Mouse (Mus musculus) testis, adult 2 months (tissue): Measurements from ENCODE around the gene Nell2. TPM values are rescaled to one million over a fixed set of nuclear protein-coding genes. Genes with fewer than 3 reads are reported as not detected.
"Not testable (repeated sequence)": the region's sequence is repeated elsewhere in the genome, so short reads cannot be mapped to it uniquely, and the experiment has no call there.

Experiments
- H3K27ac ChIP-seq: fragments of 200-500 bp; 2 replicates; pipeline ENCODE4 v1.5.1; 2012; ENCODE audit warnings: low read depth, low read length; ENCODE audit not compliant: control insufficient read depth, insufficient read depth
- H3K27me3 ChIP-seq: fragments of 200-500 bp; 2 replicates; pipeline ENCODE4 v1.6.1; 2012; ENCODE audit warnings: mild to moderate bottlenecking, low read length, moderate library complexity; ENCODE audit not compliant: control insufficient read depth, insufficient read depth
- H3K36me3 ChIP-seq: fragments of 200-500 bp; 2 replicates; pipeline ENCODE4 v1.6.1; 2012; ENCODE audit warnings: mild to moderate bottlenecking, low read length; ENCODE audit not compliant: control insufficient read depth, insufficient read depth
- H3K4me1 ChIP-seq: fragments of 200-500 bp; 2 replicates; pipeline ENCODE4 v1.6.1; 2012; ENCODE audit warnings: low read length; ENCODE audit not compliant: control insufficient read depth, insufficient read depth
- H3K4me3 ChIP-seq: fragments of 200-500 bp; 2 replicates; pipeline ENCODE4 v1.5.1; 2012; ENCODE audit warnings: low read depth, mild to moderate bottlenecking, low read length, moderate library complexity, mixed read lengths; ENCODE audit not compliant: control insufficient read depth
- CTCF ChIP-seq: fragments of 200-500 bp; IDR thresholded peaks from 2 replicates; pipeline ENCODE4 v1.5.1; 2012; ENCODE audit warnings: low read depth, mild to moderate bottlenecking, inconsistent platforms, low read length, moderate library complexity; ENCODE audit not compliant: control insufficient read depth, insufficient read depth, insufficient replicate concordance
- POLR2A ChIP-seq: fragments of 200-500 bp; IDR thresholded peaks from 2 replicates; pipeline ENCODE4 v1.6.1; 2012; ENCODE audit warnings: low read depth, mild to moderate bottlenecking, inconsistent platforms, low read length, moderate library complexity; ENCODE audit not compliant: control insufficient read depth
- polyA plus RNA-seq: library from polyadenylated mRNA; depleted of rRNA; stranded (reverse); fragments of >200 nt; gene quantifications from 2 replicates; pipeline ENCODE4 v1.2.3, GENCODE M21; 2012

Nell2 gene
- polyA plus RNA-seq, 1 experiment: 11.7 TPM

DNA sequence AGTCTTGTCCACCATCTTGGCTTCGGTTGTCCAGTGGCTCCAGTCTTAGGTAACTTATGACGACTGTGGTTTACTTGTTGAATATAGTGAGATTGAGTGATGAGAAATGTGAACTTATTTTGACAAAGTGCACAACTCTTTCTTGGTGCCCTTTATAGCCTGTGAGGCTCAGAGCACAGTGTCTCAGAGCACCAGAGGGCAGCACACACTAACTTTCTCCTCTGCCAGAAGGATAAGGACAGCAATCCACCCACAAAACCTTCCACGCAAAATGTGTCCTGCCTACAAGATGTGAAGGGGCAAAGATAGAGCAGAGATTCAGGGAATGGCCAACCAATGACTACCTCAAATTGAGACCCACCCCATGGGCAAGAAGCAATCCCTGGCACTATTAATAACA, 256.2 kb downstream of the Nell2 start:
- Histone ChIP-seq H3K27me3 (no peaks in the 10 kb centered on the region), H3K27ac (no peak overlapping the region), H3K4me3 (no peak overlapping the region), H3K36me3 (no peaks in the 10 kb centered on the region), H3K4me1 (no peaks in the 10 kb centered on the region)
- TF ChIP-seq POLR2A (no peak), CTCF (no peak; the same call in 1 of the 2 replicates)

DNA sequence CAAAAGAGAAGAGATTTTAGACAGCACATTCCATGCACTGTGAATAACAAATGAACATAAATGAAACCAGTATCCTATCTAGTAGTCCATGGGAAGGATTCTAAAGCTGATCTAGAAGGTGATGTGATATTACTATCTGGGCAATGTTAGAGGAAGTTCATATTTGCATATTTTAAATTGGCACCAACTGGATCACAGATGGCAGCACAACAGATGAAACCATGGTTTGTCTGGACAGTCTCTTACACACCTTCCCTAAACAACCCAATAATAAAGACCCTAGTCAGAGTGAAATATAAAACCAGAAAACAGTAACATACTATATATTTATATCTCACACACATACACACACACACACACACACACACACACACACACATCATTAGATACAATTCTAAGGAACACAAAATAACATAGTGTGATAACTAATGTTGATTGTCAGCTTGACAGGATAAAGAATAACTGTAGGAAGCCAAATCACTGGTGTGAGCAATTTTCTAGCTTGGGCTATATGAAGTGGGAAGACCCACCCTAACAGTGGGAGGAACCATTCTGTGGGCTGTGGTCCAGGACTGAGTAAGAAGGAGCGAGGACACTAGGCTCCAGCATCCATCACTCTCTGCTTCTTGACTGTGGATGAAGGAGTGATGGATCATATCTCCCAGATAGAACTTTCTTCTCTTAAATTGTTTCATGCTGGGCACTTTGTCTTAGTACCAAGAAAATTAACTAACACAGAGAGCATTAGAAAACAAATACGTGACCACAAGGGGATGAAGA, 268.5 kb downstream of the Nell2 start:
- Histone ChIP-seq H3K27ac (no peak overlapping the region), H3K36me3 (no peaks in the 10 kb centered on the region), H3K4me3 (no peak overlapping the region), H3K27me3 (no peaks in the 10 kb centered on the region), H3K4me1 (no peaks in the 10 kb centered on the region)
- TF ChIP-seq POLR2A (no peak), CTCF (no peak)

- no peaks in the 10 kb centered on the region for H3K36me3 ChIP-seq
- H3K4me3 ChIP-seq: no peak overlapping the region
- TF ChIP-seq POLR2A (no peak), CTCF (no peak)
- H3K27me3 ChIP-seq: no peaks in the 10 kb centered on the region
- H3K27ac ChIP-seq: no peak overlapping the region
- H3K4me1 ChIP-seq: no peaks in the 10 kb centered on the region
Observed at GRCm38 (mm10) chr15:95257131-95257530, 271.2 kb downstream of the Nell2 start.

- TF ChIP-seq CTCF (no peak), POLR2A (no peak)
- no peak overlapping the region for H3K27ac ChIP-seq
- no peaks in the 10 kb centered on the region for H3K27me3 ChIP-seq
- no peaks in the 10 kb centered on the region for H3K4me1 ChIP-seq
- H3K36me3 ChIP-seq: no peaks in the 10 kb centered on the region
- H3K4me3 ChIP-seq: no peak overlapping the region
Observed at GRCm38 (mm10) chr15:95245516-95245915, 282.8 kb downstream of the Nell2 start.

DNA sequence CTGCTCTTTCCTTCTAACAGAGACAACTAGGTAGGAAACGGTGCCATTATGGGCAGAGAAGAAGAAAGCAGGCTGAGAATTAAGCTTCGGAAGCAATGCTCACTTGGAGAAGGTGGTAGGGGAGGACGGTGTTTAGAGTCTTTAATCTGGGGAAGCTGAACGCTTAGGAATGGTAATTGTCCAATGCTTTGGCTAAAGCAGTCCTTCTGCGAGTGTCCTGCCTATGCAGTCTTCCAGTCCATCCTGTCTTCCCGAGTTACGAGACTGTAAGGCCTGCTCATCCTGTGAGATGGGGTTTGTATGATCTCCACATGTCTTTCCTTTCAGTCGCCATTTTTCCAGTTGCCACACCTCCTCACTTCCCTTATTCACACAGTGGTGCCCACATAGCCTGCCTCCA, 284.5 kb downstream of the Nell2 start:
- no peaks in the 10 kb centered on the region for H3K36me3 ChIP-seq
- no peak overlapping the region for H3K4me3 ChIP-seq
- H3K4me1 ChIP-seq: no peaks in the 10 kb centered on the region
- no peak overlapping the region for H3K27ac ChIP-seq
- TF ChIP-seq POLR2A: no peak
- TF ChIP-seq CTCF: no peak
- no peaks in the 10 kb centered on the region for H3K27me3 ChIP-seq

DNA sequence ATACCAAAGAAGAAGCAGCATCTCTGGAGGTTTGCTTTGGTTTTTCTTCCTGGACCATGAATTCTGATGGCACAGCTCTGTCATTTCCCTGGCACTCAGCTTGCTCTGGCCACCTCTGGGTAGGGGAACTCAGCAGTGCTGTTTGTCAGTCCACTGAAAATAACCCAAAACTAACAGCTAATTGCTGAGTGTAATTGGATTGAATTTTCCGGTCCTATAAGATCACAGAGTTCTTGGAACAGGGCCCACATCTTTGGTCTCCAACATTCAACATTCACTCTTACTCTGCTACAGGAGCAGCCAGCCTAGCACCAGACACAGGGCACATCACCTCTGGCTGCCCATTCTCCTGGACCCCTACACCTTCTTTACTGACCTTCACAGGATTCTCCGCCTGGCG, 287.2 kb downstream of the Nell2 start:
- Histone ChIP-seq H3K4me1 (no peaks in the 10 kb centered on the region), H3K36me3 (no peaks in the 10 kb centered on the region), H3K27ac (no peak overlapping the region), H3K27me3 (no peaks in the 10 kb centered on the region), H3K4me3 (no peak overlapping the region)
- no peak for TF ChIP-seq CTCF
- TF ChIP-seq POLR2A: no peak

- H3K27ac ChIP-seq, H3K36me3 ChIP-seq, H3K4me1 ChIP-seq, H3K4me3 ChIP-seq, H3K27me3 ChIP-seq: not testable (repeated sequence)
Observed at GRCm38 (mm10) chr15:95237021-95237420, 291.3 kb downstream of the Nell2 start.

DNA sequence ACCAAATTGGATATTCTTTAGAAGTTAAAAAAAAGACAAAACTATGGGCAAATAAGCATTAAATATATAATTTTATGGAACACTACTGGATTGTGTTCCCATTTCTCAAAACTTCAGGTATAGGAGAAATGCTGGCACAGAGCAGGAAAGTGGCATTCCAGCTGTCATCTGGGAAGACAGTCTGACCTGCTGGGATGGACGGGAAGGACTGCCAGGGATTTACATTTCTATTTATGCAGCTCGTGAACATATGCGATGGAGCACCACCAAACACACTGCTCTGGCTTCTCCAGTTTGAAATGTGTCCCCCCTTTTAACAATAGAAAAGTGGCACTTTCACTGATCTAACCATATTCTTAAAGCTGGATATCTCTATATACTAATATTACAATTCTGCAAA, 291.9 kb downstream of the Nell2 start:
- H3K27ac ChIP-seq: no peak overlapping the region
- TF ChIP-seq POLR2A: no peak
- TF ChIP-seq CTCF: no peak
- H3K36me3 ChIP-seq: no peaks in the 10 kb centered on the region

More for the DNA sequence above, 291.9 kb downstream of the Nell2 start:
- no peaks in the 10 kb centered on the region for H3K27me3 ChIP-seq
- no peaks in the 10 kb centered on the region for H3K4me1 ChIP-seq
- no peak overlapping the region for H3K4me3 ChIP-seq
